Mouse (Mus musculus) forelimb bud, embryonic 11.5 days (tissue): ENCODE data around the gene Prdm16.

Source experiments
- DNase-seq: peaks from one replicate; pipeline ENCODE4 v3.0.0-alpha.2; 2012; ENCODE audit warnings: low read depth, low spot score

Prdm16 gene

GRCm38 (mm10) chr4:154558041-154558440 is 78.6 kb downstream of the Prdm16 start:
- no peak for DNase-seq

- no peak for DNase-seq
These were observed 79.5 kb downstream of the Prdm16 start for GRCm38 (mm10) chr4:154557168-154557567.

- no peak for DNase-seq
These were observed 80.3 kb downstream of the Prdm16 start for GRCm38 (mm10) chr4:154556418-154556817.

GRCm38 (mm10) chr4:154549961-154550393 is 86.7 kb downstream of the Prdm16 start:
- DNase-seq, result no peak

GRCm38 (mm10) chr4:154549497-154549896 is 87.2 kb downstream of the Prdm16 start:
- no peak for DNase-seq

GRCm38 (mm10) chr4:154547176-154547855 is 89.4 kb downstream of the Prdm16 start:
- DNase-seq, result no peak

- no peak for DNase-seq
These were observed 91.4 kb downstream of the Prdm16 start for GRCm38 (mm10) chr4:154545296-154545695.

- no peak for DNase-seq
These were observed 92.8 kb downstream of the Prdm16 start for GRCm38 (mm10) chr4:154543921-154544320.

GRCm38 (mm10) chr4:154543128-154543527 is 93.5 kb downstream of the Prdm16 start:
- DNase-seq, result no peak

- DNase-seq, result no peak
These were observed 94.1 kb downstream of the Prdm16 start for GRCm38 (mm10) chr4:154542568-154542967.

- no peak for DNase-seq
These were observed 94.9 kb downstream of the Prdm16 start for GRCm38 (mm10) chr4:154541632-154542276.

- DNase-seq, result no peak
These were observed 96.0 kb downstream of the Prdm16 start for GRCm38 (mm10) chr4:154540671-154541070.

- DNase-seq, result no peak
These were observed 97.0 kb downstream of the Prdm16 start for GRCm38 (mm10) chr4:154539703-154540102.

GRCm38 (mm10) chr4:154538727-154539126 is 97.9 kb downstream of the Prdm16 start:
- DNase-seq, result no peak

GRCm38 (mm10) chr4:154536110-154536509 is 100.6 kb downstream of the Prdm16 start:
- no peak for DNase-seq

GRCm38 (mm10) chr4:154531368-154531767 is 105.3 kb downstream of the Prdm16 start:
- no peak for DNase-seq

GRCm38 (mm10) chr4:154530336-154530735 is 106.3 kb downstream of the Prdm16 start:
- no peak for DNase-seq

GRCm38 (mm10) chr4:154527506-154527905 is 109.2 kb downstream of the Prdm16 start:
- DNase-seq, result no peak

GRCm38 (mm10) chr4:154526351-154526786 is 110.3 kb downstream of the Prdm16 start:
- no peak for DNase-seq

- no peak for DNase-seq
These were observed 112.8 kb downstream of the Prdm16 start for GRCm38 (mm10) chr4:154523898-154524297.

- no peak for DNase-seq
These were observed 114.6 kb downstream of the Prdm16 start for GRCm38 (mm10) chr4:154521881-154522676.

GRCm38 (mm10) chr4:154519470-154520037 is 117.1 kb downstream of the Prdm16 start:
- DNase-seq, result no peak
